Mouse (Mus musculus): ENCODE results near the gene Lrrk1. TPM values are rescaled to one million over a fixed set of nuclear protein-coding genes. Genes with fewer than 3 reads are reported as not detected.

Lrrk1 gene
- polyA plus RNA-seq, 1 experiment from 2014 or later: 1.0 TPM

GRCm38 (mm10) chr7:66224541-66224940 lies 163.6 kb downstream of the Lrrk1 start:
- Histone ChIP-seq H3K36me3 (ENCODE audit: control insufficient read depth, insufficient read depth, low read length) (no peaks in the 10 kb centered on the region), H3K4me2 (ENCODE audit: low read depth, low read length) (no peak overlapping the region), H3K4me1 (ENCODE audit: control insufficient read depth, insufficient read depth, low read length) (no peaks in the 10 kb centered on the region), H3K27me3 (ENCODE audit: control insufficient read depth, insufficient read depth, low read length) (no peaks in the 10 kb centered on the region), H3K27ac (ENCODE audit: low read depth, low read length) (no peak overlapping the region), H3K9me3 (ENCODE audit: control insufficient read depth, low read length) (no peaks in the 10 kb centered on the region; the same call in 1 of the 2 replicates), H3K9ac (replicated peaks; ENCODE audit: low read depth, low read length) (no peak overlapping the region), H3K4me3 (ENCODE audit: low read depth, low read length) (no peak overlapping the region)
- 96% methylated on average over 6 of the region's 6 CpGs for WGBS
- ATAC-seq (ENCODE audit: low read depth): no peak

- H3K36me3 ChIP-seq (ENCODE audit: control insufficient read depth, insufficient read depth, low read length): no peaks in the 10 kb centered on the region
- H3K9ac ChIP-seq (replicated peaks; ENCODE audit: low read depth, low read length): no peak overlapping the region
- no peak overlapping the region for H3K4me3 ChIP-seq (ENCODE audit: low read depth, low read length)
- H3K9me3 ChIP-seq (ENCODE audit: control insufficient read depth, low read length): no peaks in the 10 kb centered on the region; the same call in 1 of the 2 replicates
- H3K27me3 ChIP-seq (ENCODE audit: control insufficient read depth, insufficient read depth, low read length): no peaks in the 10 kb centered on the region
- no peaks in the 10 kb centered on the region for H3K4me1 ChIP-seq (ENCODE audit: control insufficient read depth, insufficient read depth, low read length)
- no peak for ATAC-seq (ENCODE audit: low read depth)
- WGBS: 98% methylated on average over 1 of the region's 1 CpGs
- no peak overlapping the region for H3K4me2 ChIP-seq (ENCODE audit: low read depth, low read length)
- no peak overlapping the region for H3K27ac ChIP-seq (ENCODE audit: low read depth, low read length)
Observed at GRCm38 (mm10) chr7:66223731-66224130, 164.4 kb downstream of the Lrrk1 start.

DNA sequence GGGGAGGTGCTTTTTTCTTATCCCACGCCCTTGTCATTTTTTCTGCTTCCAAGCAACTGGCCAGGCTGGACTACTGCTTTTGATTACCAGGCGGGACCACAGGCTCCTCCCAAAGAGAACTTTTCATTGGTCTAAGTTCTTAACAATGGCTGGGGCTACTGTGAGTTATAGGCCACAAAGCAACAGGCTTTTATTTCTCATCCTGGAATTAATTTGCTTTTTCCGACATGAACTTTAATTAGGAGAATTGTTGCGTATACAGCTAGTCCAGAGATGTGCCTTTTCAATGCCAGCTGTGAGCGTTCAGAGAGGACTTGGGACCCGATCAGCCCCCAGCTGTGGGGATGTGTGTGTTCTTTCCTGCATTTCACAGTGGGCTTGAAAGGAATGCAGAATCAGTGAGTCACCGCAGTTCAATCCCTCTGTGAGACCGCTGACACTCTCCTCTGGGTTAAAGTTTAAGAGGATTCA lies 165.5 kb downstream of the Lrrk1 start:
- H3K4me1 ChIP-seq (ENCODE audit: control insufficient read depth, insufficient read depth, low read length): peaks cover 3% of the 10 kb centered on the region; the same call in 1 of the 2 replicates
- no peak overlapping the region for H3K4me2 ChIP-seq (ENCODE audit: low read depth, low read length)
- ATAC-seq (ENCODE audit: low read depth): no peak
- no peak overlapping the region for H3K4me3 ChIP-seq (ENCODE audit: low read depth, low read length)
- no peak overlapping the region for H3K9ac ChIP-seq (replicated peaks; ENCODE audit: low read depth, low read length)
- no peaks in the 10 kb centered on the region for H3K27me3 ChIP-seq (ENCODE audit: control insufficient read depth, insufficient read depth, low read length)
- no peaks in the 10 kb centered on the region for H3K36me3 ChIP-seq (ENCODE audit: control insufficient read depth, insufficient read depth, low read length)
- no peaks in the 10 kb centered on the region; the same call in 1 of the 2 replicates for H3K9me3 ChIP-seq (ENCODE audit: control insufficient read depth, low read length)
- H3K27ac ChIP-seq (ENCODE audit: low read depth, low read length): no peak overlapping the region
- WGBS: 11% methylated on average over 8 of the region's 8 CpGs

GRCm38 (mm10) chr7:66219794-66220227 lies 168.3 kb downstream of the Lrrk1 start:
- no peaks in the 10 kb centered on the region for H3K36me3 ChIP-seq (ENCODE audit: control insufficient read depth, insufficient read depth, low read length)
- no peaks in the 10 kb centered on the region for H3K27me3 ChIP-seq (ENCODE audit: control insufficient read depth, insufficient read depth, low read length)
- H3K27ac ChIP-seq (ENCODE audit: low read depth, low read length): no peak overlapping the region
- no peak overlapping the region for H3K9ac ChIP-seq (replicated peaks; ENCODE audit: low read depth, low read length)
- H3K9me3 ChIP-seq (ENCODE audit: control insufficient read depth, low read length): no peaks in the 10 kb centered on the region; the same call in 1 of the 2 replicates
- WGBS: 40% methylated on average over 4 of the region's 4 CpGs
- ATAC-seq (ENCODE audit: low read depth): no peak
- H3K4me3 ChIP-seq (ENCODE audit: low read depth, low read length): no peak overlapping the region
- no peak overlapping the region for H3K4me2 ChIP-seq (ENCODE audit: low read depth, low read length)
- peaks cover 8% of the 10 kb centered on the region; the same call in 1 of the 2 replicates for H3K4me1 ChIP-seq (ENCODE audit: control insufficient read depth, insufficient read depth, low read length)

DNA sequence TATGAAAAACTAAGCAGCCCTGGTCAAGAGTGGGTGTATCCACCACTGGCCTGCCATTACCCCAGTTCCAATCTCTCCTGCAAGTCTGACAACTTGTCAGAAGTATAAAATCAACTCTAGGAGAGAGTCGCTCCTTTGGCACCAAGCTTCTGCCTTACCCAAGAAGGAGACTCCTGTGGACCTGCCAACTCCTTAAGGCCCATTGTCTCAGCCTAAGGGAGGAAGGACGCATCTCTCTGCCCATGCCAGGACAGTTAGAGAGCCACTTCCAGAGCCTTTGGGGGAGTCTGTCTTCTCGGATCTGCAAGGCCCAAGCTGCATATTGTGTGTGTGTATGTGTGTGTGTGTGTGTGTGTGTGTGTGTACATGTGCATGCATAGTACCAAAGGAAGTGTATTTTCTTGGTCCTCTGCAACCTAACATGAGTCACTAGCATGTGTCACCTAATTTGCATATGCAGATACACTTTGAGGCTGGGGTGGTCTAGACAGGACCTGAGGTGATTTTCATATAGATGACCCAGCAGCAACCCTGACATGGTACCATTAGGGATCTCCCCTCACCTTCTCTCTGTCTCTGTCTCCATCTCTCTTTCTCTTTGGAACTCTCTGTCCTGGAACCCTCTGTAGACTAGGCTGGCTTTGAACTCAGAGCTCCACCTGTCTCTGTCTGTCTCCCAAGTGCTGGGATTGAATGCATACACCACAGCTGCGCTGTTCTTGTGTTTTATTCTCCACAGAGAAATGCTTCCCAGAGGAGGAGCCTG lies 168.9 kb downstream of the Lrrk1 start:
- H3K4me3 ChIP-seq (ENCODE audit: low read depth, low read length): no peak overlapping the region
- H3K27me3 ChIP-seq (ENCODE audit: control insufficient read depth, insufficient read depth, low read length): no peaks in the 10 kb centered on the region
- no peak overlapping the region for H3K9ac ChIP-seq (replicated peaks; ENCODE audit: low read depth, low read length)
- H3K4me2 ChIP-seq (ENCODE audit: low read depth, low read length): no peak overlapping the region
- no peak overlapping the region for H3K27ac ChIP-seq (ENCODE audit: low read depth, low read length)
- ATAC-seq (ENCODE audit: low read depth): no peak
- H3K36me3 ChIP-seq (ENCODE audit: control insufficient read depth, insufficient read depth, low read length): no peaks in the 10 kb centered on the region
- H3K4me1 ChIP-seq (ENCODE audit: control insufficient read depth, insufficient read depth, low read length): peaks cover 8% of the 10 kb centered on the region; the same call in 1 of the 2 replicates
- no peaks in the 10 kb centered on the region for H3K9me3 ChIP-seq (ENCODE audit: control insufficient read depth, low read length)
- WGBS: 88% methylated on average over 4 of the region's 4 CpGs

DNA sequence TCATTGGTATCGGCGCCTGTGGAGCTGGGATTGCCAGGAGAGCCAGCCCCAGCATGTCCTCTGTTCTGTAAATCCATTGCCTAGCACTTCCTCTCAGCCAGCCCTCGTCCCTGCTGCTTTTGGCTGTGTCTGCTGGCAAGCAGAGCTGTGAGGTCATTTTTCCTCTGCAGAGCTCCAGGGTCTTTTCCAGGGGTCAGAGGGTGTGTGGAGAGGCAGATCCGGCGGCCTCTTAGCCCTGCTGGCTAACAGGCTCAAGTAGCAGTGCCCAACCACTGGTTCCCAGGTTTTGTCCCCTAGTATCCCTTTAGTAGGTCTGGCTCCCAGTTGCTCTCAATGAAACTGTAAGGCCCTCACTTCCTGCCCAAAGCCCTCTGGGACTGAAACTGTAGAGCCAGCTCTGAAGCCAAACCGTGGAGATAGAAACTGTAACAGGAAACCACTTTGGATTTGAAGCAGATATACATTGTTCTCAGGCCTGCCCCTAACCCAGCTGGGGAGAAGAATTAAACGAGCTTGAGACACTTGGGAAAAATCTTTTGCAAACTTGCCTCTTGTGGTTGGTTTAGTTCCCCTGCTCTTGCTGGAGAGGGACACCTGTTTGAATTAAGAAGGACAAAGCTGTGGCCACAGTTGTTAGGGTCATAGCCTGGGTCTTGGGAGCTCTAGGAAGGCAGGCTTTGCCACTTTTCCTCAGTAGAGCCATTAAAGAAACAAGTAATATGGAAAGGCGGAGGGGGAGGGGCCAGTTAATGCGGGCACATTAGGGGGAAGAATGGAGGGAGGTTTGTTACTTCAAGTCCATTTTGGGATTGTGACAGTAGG lies 169.7 kb downstream of the Lrrk1 start:
- H3K4me3 ChIP-seq (ENCODE audit: low read depth, low read length): no peak overlapping the region
- 0 out of 2 replicates have a peak, but pooled peaks have one; percentile 44 for ATAC-seq (ENCODE audit: low read depth)
- H3K9me3 ChIP-seq (ENCODE audit: control insufficient read depth, low read length): no peaks in the 10 kb centered on the region
- no peak overlapping the region for H3K27ac ChIP-seq (ENCODE audit: low read depth, low read length)
- H3K27me3 ChIP-seq (ENCODE audit: control insufficient read depth, insufficient read depth, low read length): no peaks in the 10 kb centered on the region
- H3K9ac ChIP-seq (replicated peaks; ENCODE audit: low read depth, low read length): no peak overlapping the region
- no peaks in the 10 kb centered on the region for H3K36me3 ChIP-seq (ENCODE audit: control insufficient read depth, insufficient read depth, low read length)
- H3K4me1 ChIP-seq (ENCODE audit: control insufficient read depth, insufficient read depth, low read length): peaks cover 8% of the 10 kb centered on the region; the same call in 1 of the 2 replicates
- no peak overlapping the region for H3K4me2 ChIP-seq (ENCODE audit: low read depth, low read length)
- 42% methylated on average over 9 of the region's 9 CpGs for WGBS

DNA sequence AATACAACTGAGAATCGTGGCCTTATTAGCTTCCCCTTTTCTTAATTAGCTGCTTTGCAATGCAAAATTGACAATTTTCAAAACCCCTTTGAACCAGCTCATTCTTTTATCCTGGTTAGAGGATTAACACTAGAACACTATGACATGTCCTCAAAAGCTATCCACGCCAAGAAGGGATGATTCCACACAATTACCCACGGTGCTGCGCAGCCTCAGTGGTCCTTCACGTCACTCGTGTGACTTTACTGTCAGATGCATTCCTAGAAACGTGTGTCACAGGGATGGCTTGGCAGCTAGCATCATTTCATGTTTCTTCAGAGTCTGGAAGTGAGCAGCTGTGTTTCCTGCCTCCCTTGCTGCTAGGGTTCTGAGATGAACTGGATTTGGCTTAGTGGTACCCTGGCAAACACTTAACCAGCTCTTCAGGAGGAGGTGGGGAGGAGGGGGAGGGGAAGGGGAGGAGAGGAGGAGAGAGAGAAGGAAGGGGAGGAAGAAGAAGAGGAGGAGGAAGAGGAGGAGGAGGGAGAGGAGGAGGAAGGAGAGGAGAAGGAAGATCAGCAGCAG lies 170.5 kb downstream of the Lrrk1 start:
- WGBS: 66% methylated on average over 7 of the region's 7 CpGs
- Histone ChIP-seq H3K4me2 (ENCODE audit: low read depth, low read length) (no peak overlapping the region), H3K27me3 (ENCODE audit: control insufficient read depth, insufficient read depth, low read length) (no peaks in the 10 kb centered on the region), H3K4me3 (ENCODE audit: low read depth, low read length) (no peak overlapping the region), H3K4me1 (ENCODE audit: control insufficient read depth, insufficient read depth, low read length) (peaks cover 8% of the 10 kb centered on the region; the same call in 1 of the 2 replicates), H3K9ac (replicated peaks; ENCODE audit: low read depth, low read length) (no peak overlapping the region), H3K36me3 (ENCODE audit: control insufficient read depth, insufficient read depth, low read length) (no peaks in the 10 kb centered on the region), H3K9me3 (ENCODE audit: control insufficient read depth, low read length) (no peaks in the 10 kb centered on the region), H3K27ac (ENCODE audit: low read depth, low read length) (no peak overlapping the region)
- ATAC-seq (ENCODE audit: low read depth): no peak

GRCm38 (mm10) chr7:66217011-66217410 lies 171.1 kb downstream of the Lrrk1 start:
- H3K4me1 ChIP-seq (ENCODE audit: control insufficient read depth, insufficient read depth, low read length): peaks cover 8% of the 10 kb centered on the region; the same call in 1 of the 2 replicates
- no peak overlapping the region for H3K4me2 ChIP-seq (ENCODE audit: low read depth, low read length)
- WGBS: 77% methylated on average over 7 of the region's 7 CpGs
- H3K4me3 ChIP-seq (ENCODE audit: low read depth, low read length): no peak overlapping the region
- no peak overlapping the region for H3K27ac ChIP-seq (ENCODE audit: low read depth, low read length)
- ATAC-seq (ENCODE audit: low read depth): no peak
- no peaks in the 10 kb centered on the region for H3K9me3 ChIP-seq (ENCODE audit: control insufficient read depth, low read length)
- no peaks in the 10 kb centered on the region for H3K36me3 ChIP-seq (ENCODE audit: control insufficient read depth, insufficient read depth, low read length)
- H3K9ac ChIP-seq (replicated peaks; ENCODE audit: low read depth, low read length): no peak overlapping the region
- H3K27me3 ChIP-seq (ENCODE audit: control insufficient read depth, insufficient read depth, low read length): no peaks in the 10 kb centered on the region
